Mouse (Mus musculus) left cerebral cortex, adult 2 months (tissue): Measurements from ENCODE around the gene Rnf8. TPM values are rescaled to one million over a fixed set of nuclear protein-coding genes. Genes with fewer than 3 reads are reported as not detected.
"Not testable (repeated sequence)": the region's sequence is repeated elsewhere in the genome, so short reads cannot be mapped to it uniquely, and the experiment has no call there.

Source experiments
- DNase-seq, 2 experiments: peaks; one replicate each; pipeline ENCODE4 v3.0.0; 2021 to 2022; ENCODE audit warnings: low spot score in 2 of 2, mixed read lengths in 1 of 2; ENCODE audit errors: extremely low spot score in 1 of 2
- H3K27ac ChIP-seq: fragments of 200-600 bp; 2 replicates; pipeline ENCODE4 v1.8.1; 2022
- H3K4me3 ChIP-seq: fragments of 200-600 bp; 2 replicates; pipeline ENCODE4 v1.8.1; 2022
- CTCF ChIP-seq: fragments of 200-600 bp; IDR thresholded peaks from 2 replicates; pipeline ENCODE4 v1.8.1; 2022; ENCODE audit warnings: antibody characterized with exemption, mild to moderate bottlenecking, moderate library complexity
- intact Hi-C: fragments of 180-260 bp; cut with DNase I; formaldehyde crosslinking; loops from one replicate; pipeline ENCODE4 v1.15.1; 2025
- total RNA-seq, 2 experiments: library from RNA; stranded (reverse); gene quantifications; 2 replicates each; pipeline ENCODE4 v1.2.3; 2021

Rnf8 gene
- total RNA-seq, 2 experiments from 2014 or later = 67.2 to 76.2 TPM

DNA sequence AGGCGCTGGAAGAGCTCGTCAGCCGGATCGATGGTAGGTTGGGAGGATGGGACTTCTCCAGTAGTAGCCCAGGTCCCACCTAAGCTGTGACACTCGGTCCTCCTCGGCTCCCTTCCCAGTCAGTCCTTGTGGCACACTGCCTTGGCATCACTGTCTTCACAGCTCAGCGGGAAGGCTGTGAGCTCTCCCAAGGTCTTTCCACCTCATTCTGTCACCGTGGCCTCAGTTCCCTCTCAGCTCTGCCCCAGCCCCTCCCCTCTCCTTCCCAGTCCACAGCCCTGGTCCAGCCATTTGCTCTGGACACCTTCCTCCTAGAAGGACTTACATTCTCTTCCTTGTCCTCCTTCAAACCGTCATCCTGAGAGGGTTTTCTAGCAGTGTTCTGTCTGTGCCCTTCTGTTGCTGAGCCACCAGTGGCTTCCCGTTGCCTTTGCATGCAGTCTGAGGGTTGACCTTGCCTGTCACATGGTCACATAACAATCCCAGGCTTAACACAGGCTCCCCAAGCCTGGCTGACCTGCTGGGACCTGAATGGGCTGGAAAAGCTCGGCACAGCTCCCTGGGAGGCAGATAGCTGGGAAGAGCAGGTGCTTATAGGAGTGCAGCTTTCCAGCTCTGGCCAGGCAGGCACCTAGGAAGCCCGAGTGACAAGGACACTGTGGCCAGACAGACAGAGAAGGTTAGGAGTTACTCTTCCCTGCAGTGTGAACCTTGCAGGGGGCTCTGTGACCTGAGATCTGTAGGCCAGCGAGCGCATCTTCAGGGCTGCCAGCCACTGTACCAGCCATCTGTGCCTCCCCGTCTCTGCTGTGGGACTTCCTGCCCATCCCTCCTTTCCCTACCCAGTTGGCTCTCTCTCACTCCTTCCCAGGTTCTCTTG, 18.5 kb upstream of the Rnf8 start:
- Histone ChIP-seq H3K27ac (no peak overlapping the region), H3K4me3 (no peak overlapping the region)
- DNase-seq = no peak
- TF ChIP-seq CTCF = no peak
- intact Hi-C loops = no loop called here

DNA sequence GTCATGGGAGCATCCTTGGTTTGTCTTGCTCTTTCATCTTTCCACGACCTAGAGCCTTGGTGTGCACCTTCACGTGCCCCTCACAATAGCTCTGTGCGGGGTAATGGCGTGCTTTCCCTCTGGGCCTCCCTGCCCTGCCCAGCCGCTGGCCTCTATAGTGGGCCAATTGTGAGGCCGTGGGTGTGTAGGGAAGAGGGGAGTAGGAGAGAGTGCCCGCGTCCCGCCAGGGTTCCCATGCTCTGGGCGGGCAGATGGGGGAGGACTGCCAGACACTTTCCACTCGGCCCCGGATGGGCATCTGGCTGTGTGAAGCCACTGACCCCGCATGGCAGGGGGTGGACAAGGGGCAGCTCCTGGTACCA, 17.8 kb upstream of the Rnf8 start:
- no peak for DNase-seq
- Histone ChIP-seq H3K4me3 (no peak overlapping the region), H3K27ac (no peak overlapping the region)
- intact Hi-C loops = no loop called here
- no peak for TF ChIP-seq CTCF

DNA sequence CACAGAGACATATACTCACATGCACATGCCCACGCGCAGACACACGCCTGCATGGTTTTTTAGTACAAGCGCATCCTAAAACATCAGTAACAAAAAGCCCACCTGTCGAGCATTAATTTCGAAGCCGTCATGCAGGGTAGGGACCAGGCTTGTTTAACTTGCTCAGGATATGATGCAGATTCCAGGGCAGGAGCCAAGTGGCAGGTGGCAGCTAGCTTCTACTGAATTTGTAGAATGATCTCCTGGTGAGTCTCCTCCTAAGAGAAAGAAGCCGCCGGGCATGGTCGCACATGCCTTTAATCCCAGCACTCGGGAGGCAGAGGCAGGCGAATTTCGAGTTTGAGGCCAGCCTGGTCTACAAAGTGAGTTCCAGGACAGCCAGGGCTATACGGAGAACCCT, 15.5 kb upstream of the Rnf8 start:
- intact Hi-C loops = no loop called here
- no peak for TF ChIP-seq CTCF
- Histone ChIP-seq H3K27ac (no peak overlapping the region), H3K4me3 (no peak overlapping the region)
- DNase-seq = no peak

DNA sequence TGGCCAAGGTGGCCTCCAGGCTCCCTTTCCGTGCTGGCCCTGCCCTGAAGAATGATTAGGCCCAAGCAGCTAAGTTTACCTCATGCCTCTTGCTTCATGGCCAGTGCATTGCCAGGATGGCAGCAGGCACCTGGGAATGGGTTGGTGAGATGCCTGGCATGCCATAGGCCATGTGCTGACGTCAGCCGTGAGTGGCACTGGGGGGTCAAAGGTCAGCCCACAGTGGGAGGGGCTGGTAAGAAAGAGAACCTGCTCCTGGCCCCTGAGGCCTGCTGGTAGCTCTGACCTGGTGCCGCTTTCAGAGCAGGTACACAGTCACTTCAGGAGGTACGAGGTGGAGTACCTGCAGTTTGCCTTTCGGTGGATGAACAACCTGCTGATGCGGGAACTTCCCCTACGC, 15.1 kb upstream of the Rnf8 start:
- H3K4me3 ChIP-seq = no peak overlapping the region
- TF ChIP-seq CTCF = no peak
- no peak for DNase-seq
- intact Hi-C loops = no loop called here
- no peak overlapping the region for H3K27ac ChIP-seq

DNA sequence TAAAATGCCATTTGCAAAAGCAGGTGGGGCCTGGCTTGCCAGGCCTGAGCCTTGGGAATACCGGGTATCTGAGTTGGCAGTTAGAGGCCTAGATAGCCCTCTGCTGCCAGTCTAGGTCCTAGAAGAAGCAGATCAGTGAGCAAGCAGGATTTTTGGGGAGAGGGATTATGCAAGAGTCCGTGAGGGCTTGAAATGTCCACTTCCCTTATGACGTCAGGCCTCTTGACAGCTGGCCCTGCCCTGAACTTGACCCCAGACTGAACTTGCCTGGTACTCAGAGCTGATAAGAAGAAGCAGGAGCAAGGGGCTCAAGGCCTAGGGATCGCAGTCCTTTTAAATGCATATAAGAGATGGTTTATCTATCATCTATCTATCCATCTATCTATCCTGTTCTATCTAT, 13.2 kb upstream of the Rnf8 start:
- TF ChIP-seq CTCF = no peak
- intact Hi-C loops = loop anchor here (5.0 kb wide), 1 partner anchor 281 kb away; no protein-coding TSS in a partner anchor

DNA sequence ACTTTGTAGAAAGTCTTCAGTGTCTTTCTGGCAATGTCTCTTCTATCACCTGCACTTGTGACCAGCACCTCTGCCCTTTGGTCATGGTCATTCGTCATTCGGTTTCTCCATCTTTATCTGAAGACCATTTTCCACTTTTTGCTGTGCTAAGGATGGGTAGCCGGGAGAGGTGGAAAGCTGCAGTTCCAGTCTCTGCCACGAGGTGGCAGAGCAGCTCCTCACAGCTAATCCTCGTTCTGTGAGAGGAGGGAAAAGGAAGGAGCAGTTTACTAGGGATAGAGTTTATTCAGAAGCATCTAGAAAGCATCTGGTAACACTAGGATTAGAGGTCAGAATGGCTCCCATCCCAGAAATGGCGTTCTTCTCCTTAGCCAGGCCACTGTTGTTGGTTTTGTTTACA, 11.3 kb upstream of the Rnf8 start:
- Histone ChIP-seq H3K27ac (no peak overlapping the region), H3K4me3 (no peak overlapping the region)
- TF ChIP-seq CTCF = no peak; the same call in none of the 2 replicates
- intact Hi-C loops = loop anchor here (5.0 kb wide), 1 partner anchor 279 kb away; no protein-coding TSS in a partner anchor
- DNase-seq = peak; percentile 78 to 87

More for the DNA sequence above, 13.2 kb upstream of the Rnf8 start:
- no peak for DNase-seq
- Histone ChIP-seq H3K4me3 (no peak overlapping the region), H3K27ac (no peak overlapping the region)

DNA sequence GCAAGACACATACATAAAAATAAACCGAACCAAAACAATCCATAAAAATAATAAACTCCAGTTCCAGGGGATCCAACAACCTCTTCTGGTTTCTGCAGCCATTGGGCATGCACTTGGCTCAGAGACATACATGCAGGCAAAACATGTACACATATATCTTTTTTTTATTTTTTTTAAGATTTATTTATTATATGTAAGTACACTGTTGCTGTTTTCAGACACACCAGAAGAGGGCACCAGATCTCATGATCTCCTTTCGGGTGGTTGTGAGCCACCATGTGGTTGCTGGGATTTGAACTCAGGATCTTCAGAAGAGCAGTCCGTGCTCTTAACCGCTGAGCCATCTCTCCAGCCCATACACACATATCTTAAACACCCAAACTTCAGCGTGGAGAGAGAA, 1.1 kb upstream of the Rnf8 start:
- intact Hi-C loops, H3K4me3 ChIP-seq, H3K27ac ChIP-seq, DNase-seq: not testable (repeated sequence)
- TF ChIP-seq CTCF = peak; percentile 43

DNA sequence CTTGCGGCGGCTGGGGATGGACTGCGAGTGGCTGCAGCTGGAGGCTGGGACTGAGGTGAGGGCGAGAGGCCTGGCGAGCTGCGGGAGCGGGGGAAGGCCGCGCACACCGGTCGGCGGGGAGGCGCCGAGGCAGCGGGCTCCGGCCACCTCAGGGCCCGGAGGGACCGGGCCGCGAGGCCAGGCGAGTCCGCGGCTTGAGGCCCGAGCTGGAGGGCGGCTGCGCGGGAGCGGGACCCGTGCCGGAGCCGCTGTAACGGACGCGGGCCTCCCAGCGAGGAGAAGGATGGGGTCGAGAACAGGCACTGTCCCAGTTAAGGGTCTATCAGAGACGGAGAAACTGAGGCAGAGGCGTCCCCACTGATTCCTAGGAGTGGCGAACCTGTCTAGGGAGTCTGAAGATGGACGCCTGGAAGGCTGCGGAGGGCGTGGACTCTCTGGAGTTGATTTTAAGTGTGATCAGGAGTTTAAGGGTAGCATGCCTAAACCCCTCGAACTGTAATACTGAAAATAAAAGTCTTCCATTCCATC, 498 bp downstream of the Rnf8 start:
- H3K27ac ChIP-seq = peak overlapping the region; percentile 90
- intact Hi-C loops = loop anchor here (2.0 kb wide), 1 partner anchor 46 kb away; the partner anchor contains the start of gene Cmtr1
- no peak for DNase-seq
- TF ChIP-seq CTCF = no peak
- H3K4me3 ChIP-seq = peak overlapping the region; percentile 81

DNA sequence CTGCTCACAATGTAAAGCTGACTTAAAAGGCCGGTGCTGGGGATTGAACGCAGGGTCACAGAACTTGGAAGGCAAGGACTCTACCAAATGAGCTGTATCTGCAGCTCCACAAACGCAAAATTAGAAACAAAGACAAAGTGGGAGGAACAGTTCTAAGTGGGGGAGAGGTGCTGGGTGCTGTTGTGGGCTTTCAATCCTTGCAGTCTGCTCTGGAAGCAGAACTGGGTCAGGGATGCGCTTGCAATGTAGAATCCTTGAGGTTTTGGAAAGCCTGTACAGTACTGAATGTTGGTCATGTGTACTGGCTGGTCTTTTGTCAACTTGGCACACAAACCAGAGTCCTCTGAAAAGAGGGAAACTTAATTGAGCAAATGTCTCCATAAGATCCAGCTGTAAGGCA, 1.0 kb downstream of the Rnf8 start:
- no peak for TF ChIP-seq CTCF
- DNase-seq = no peak
- peak overlapping the region; percentile 81 for H3K4me3 ChIP-seq
- H3K27ac ChIP-seq = peak overlapping the region; percentile 90; the same call in 1 of the 2 replicates
- intact Hi-C loops = loop anchor here (2.0 kb wide), 1 partner anchor 45 kb away; the partner anchor contains the start of gene Cmtr1

DNA sequence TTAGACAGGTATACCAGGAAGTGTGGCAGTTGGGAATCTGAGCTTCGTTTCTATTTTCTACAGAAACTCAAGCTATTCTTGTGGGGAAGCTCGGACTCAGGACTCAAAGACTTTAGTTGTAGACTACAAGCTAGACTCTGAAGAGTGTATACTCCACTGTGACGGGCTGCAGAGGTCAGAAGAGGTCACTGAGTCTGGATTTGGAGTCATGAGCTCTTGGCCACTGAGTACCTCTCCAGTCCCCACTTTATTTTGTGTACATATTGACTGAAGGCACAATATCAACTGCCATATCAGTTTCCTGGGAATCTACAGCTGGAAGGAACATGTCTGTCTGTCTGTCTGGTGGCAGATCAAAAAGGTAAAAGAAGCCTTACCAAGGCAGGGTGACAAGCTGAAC, 4.6 kb downstream of the Rnf8 start:
- intact Hi-C loops = no loop called here
- DNase-seq = no peak
- no peak for TF ChIP-seq CTCF
- Histone ChIP-seq H3K4me3 (no peak overlapping the region), H3K27ac (no peak overlapping the region)

DNA sequence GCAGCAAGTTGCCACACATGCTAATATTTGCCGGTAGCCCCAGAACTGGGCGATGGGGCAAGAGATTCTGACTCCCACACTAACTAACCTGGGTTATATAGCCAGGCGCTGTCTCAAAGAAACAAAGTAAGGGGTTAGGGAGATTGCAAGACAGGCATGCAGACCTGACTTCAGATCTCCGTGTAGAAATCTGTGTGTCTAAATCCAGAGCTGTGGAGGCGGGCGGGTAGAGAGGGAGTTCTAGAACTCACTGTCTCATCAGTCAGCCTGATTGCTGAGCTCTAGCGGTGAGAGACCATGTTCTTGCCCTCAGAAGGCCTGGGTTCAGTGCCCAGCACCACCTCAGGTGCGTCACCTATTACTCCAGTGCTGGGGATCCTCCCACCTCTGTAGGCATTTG, 8.9 kb downstream of the Rnf8 start:
- Histone ChIP-seq H3K27ac (no peak overlapping the region), H3K4me3 (no peak overlapping the region)
- intact Hi-C loops = no loop called here
- TF ChIP-seq CTCF = no peak
- DNase-seq = no peak

DNA sequence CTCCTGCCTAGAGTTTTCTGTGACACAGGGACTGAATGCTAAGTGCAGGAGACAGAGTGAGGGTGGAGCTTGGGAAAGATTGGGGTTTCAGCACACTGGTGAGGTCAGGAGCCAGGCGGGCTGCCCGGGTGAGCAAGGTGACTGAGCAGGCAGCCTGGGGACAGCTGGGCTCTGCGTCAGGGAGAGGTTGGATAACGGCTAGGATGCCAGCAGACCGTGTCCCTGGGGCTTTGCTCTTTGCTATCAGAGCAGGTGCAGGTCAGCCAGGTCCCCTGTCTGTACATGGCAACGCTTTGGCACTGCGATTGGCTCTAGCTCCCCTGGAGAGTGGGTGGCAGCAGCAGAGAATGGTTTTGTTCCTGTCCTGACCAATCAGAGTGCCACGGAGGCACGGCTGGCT, 12.7 kb downstream of the Rnf8 start:
- Histone ChIP-seq H3K4me3 (no peak overlapping the region), H3K27ac (no peak overlapping the region)
- intact Hi-C loops = no loop called here
- no peak for DNase-seq
- TF ChIP-seq CTCF = no peak
